Mouse (Mus musculus): ENCODE measurements around the gene St6galnac4.
A peak's percentile ranks its signal among the peaks of the same experiment; 100 is the strongest.

- peak; percentile 44; the same call in 1 of the 2 replicates for TF ChIP-seq CTCF (IDR thresholded peaks at IDR 0.05; ENCODE audit: borderline replicate concordance, extremely low read depth, insufficient read depth, insufficient read length)
- TF ChIP-seq POLR2A (IDR thresholded peaks at IDR 0.05; ENCODE audit: borderline replicate concordance, extremely low read depth, insufficient read depth, insufficient read length, poor library complexity, severe bottlenecking) = no peak
These were observed 23.8 kb downstream of the St6galnac4 start for GRCm38 (mm10) chr2:32610610-32611229.
